Mouse (Mus musculus) retina, postnatal 7 days (tissue): Measurements from ENCODE around the gene Tmed11.
"Not testable (repeated sequence)": the region's sequence is repeated elsewhere in the genome, so short reads cannot be mapped to it uniquely, and the experiment has no call there.

Experiments used
- DNase-seq: peaks from one replicate; pipeline ENCODE4 v3.0.0-alpha.2; 2012; ENCODE audit warnings: low read depth, low spot score

Tmed11 gene

GRCm38 (mm10) chr5:108795263-108795662, at the start of gene Tmed11:
TSS of gene Tmed11 (minus strand) at chr5:108795363.
- not testable (repeated sequence) for DNase-seq

GRCm38 (mm10) chr5:108836156-108836555, 41.0 kb upstream of the Tmed11 start:
- no peak for DNase-seq

- DNase-seq = no peak
Measured at GRCm38 (mm10) chr5:108823276-108823675, 28.1 kb upstream of the Tmed11 start.

GRCm38 (mm10) chr5:108808750-108809149, 13.6 kb upstream of the Tmed11 start, which contains the start of gene Vmn2r8:
TSS of gene Vmn2r8 (minus strand) at chr5:108808850.
- not testable (repeated sequence) for DNase-seq

GRCm38 (mm10) chr5:108803646-108804045, 8.5 kb upstream of the Tmed11 start:
- DNase-seq = no peak

- DNase-seq = not testable (repeated sequence)
Measured at GRCm38 (mm10) chr5:108790385-108790784, 4.8 kb downstream of the Tmed11 start.

- DNase-seq = no peak
Measured at GRCm38 (mm10) chr5:108774630-108775306, 20.4 kb downstream of the Tmed11 start, which contains the start of gene Rnf212. TSS of gene Rnf212 (minus strand) at chr5:108774982.

GRCm38 (mm10) chr5:108760002-108760401, 35.2 kb downstream of the Tmed11 start:
- DNase-seq = no peak

GRCm38 (mm10) chr5:108758396-108758795, 36.8 kb downstream of the Tmed11 start:
- no peak for DNase-seq

- not testable (repeated sequence) for DNase-seq
Measured at GRCm38 (mm10) chr5:108751258-108751657, 43.9 kb downstream of the Tmed11 start.

- DNase-seq = no peak
Measured at GRCm38 (mm10) chr5:108750328-108751210, 44.6 kb downstream of the Tmed11 start.

- no peak for DNase-seq
Measured at GRCm38 (mm10) chr5:108744629-108745028, 50.5 kb downstream of the Tmed11 start.

GRCm38 (mm10) chr5:108743856-108744255, 51.3 kb downstream of the Tmed11 start:
- DNase-seq = no peak

GRCm38 (mm10) chr5:108742596-108742995, 52.6 kb downstream of the Tmed11 start:
- DNase-seq = no peak

GRCm38 (mm10) chr5:108741844-108742243, 53.3 kb downstream of the Tmed11 start:
- DNase-seq = no peak

- DNase-seq = no peak
Measured at GRCm38 (mm10) chr5:108727425-108727824, 67.7 kb downstream of the Tmed11 start.
